Mouse (Mus musculus): ENCODE measurements around the gene Ank2. TPM values are rescaled to one million over a fixed set of nuclear protein-coding genes. Genes with fewer than 3 reads are reported as not detected.
A peak's percentile ranks its signal among the peaks of the same experiment; 100 is the strongest.

Gene Ank2
- total and polyA plus RNA-seq, 2 experiments, result 1.2 to 5.6 TPM

- 80% methylated on average over 3 of the region's 3 CpGs for WGBS
- H3K36me3 ChIP-seq (ENCODE audit: control insufficient read depth, insufficient read depth, low read length), result no peaks in the 10 kb centered on the region
- H3K4me3 ChIP-seq (ENCODE audit: insufficient read depth, low read depth, low read length), result no peak overlapping the region
- no peaks in the 10 kb centered on the region for H3K79me2 ChIP-seq (ENCODE audit: control insufficient read depth, insufficient read depth, low read length)
- H3K4me1 ChIP-seq (ENCODE audit: control insufficient read depth, insufficient read depth, low read length), result no peaks in the 10 kb centered on the region
- H3K27ac ChIP-seq (replicated peaks; ENCODE audit: insufficient read depth, low read depth, low read length), result no peak overlapping the region
- TF ChIP-seq CTCF (IDR thresholded peaks at IDR 0.05; ENCODE audit: low read depth, low read length) (no peak), POLR2A (IDR thresholded peaks at IDR 0.05; ENCODE audit: extremely low read depth, insufficient read depth, low read length) (no peak)
- DNase-seq (ENCODE audit: extremely low read depth, low read depth, low spot score), result no peak
- H3K9ac ChIP-seq (ENCODE audit: low read depth, low read length), result no peak overlapping the region
- no peaks in the 10 kb centered on the region for H3K27me3 ChIP-seq (ENCODE audit: control insufficient read depth, insufficient read depth, low read length)
Measured at GRCm38 (mm10) chr3:126921941-126922340, 577.2 kb downstream of the Ank2 start.

GRCm38 (mm10) chr3:126920296-126920695 is 578.9 kb downstream of the Ank2 start:
- H3K9ac ChIP-seq (ENCODE audit: low read depth, low read length), result no peak overlapping the region
- H3K36me3 ChIP-seq (ENCODE audit: control insufficient read depth, insufficient read depth, low read length), result no peaks in the 10 kb centered on the region
- H3K4me1 ChIP-seq (ENCODE audit: control insufficient read depth, insufficient read depth, low read length), result no peaks in the 10 kb centered on the region
- no peak for TF ChIP-seq CTCF (IDR thresholded peaks at IDR 0.05; ENCODE audit: low read depth, low read length)
- TF ChIP-seq POLR2A (IDR thresholded peaks at IDR 0.05; ENCODE audit: extremely low read depth, insufficient read depth, low read length), result no peak
- no peak overlapping the region for H3K27ac ChIP-seq (replicated peaks; ENCODE audit: insufficient read depth, low read depth, low read length)
- H3K4me3 ChIP-seq (ENCODE audit: insufficient read depth, low read depth, low read length), result no peak overlapping the region
- WGBS, result 83% methylated on average over 3 of the region's 3 CpGs
- H3K79me2 ChIP-seq (ENCODE audit: control insufficient read depth, insufficient read depth, low read length), result no peaks in the 10 kb centered on the region
- H3K27me3 ChIP-seq (ENCODE audit: control insufficient read depth, insufficient read depth, low read length), result no peaks in the 10 kb centered on the region
- no peak for DNase-seq (ENCODE audit: extremely low read depth, low read depth, low spot score)

- Histone ChIP-seq H3K79me2 (ENCODE audit: control insufficient read depth, insufficient read depth, low read length) (no peaks in the 10 kb centered on the region), H3K9ac (ENCODE audit: low read depth, low read length) (no peak overlapping the region), H3K27ac (replicated peaks; ENCODE audit: insufficient read depth, low read depth, low read length) (no peak overlapping the region), H3K4me1 (ENCODE audit: control insufficient read depth, insufficient read depth, low read length) (no peaks in the 10 kb centered on the region), H3K36me3 (ENCODE audit: control insufficient read depth, insufficient read depth, low read length) (no peaks in the 10 kb centered on the region), H3K27me3 (ENCODE audit: control insufficient read depth, insufficient read depth, low read length) (no peaks in the 10 kb centered on the region), H3K4me3 (ENCODE audit: insufficient read depth, low read depth, low read length) (no peak overlapping the region)
- 82% methylated on average over 10 of the region's 10 CpGs for WGBS
- TF ChIP-seq CTCF (IDR thresholded peaks at IDR 0.05; ENCODE audit: low read depth, low read length), result no peak
- no peak for TF ChIP-seq POLR2A (IDR thresholded peaks at IDR 0.05; ENCODE audit: extremely low read depth, insufficient read depth, low read length)
- no peak for DNase-seq (ENCODE audit: extremely low read depth, low read depth, low spot score)
Measured at GRCm38 (mm10) chr3:126918805-126919473, 580.2 kb downstream of the Ank2 start.

- no peaks in the 10 kb centered on the region for H3K4me1 ChIP-seq (ENCODE audit: control insufficient read depth, insufficient read depth, low read length)
- no peaks in the 10 kb centered on the region for H3K27me3 ChIP-seq (ENCODE audit: control insufficient read depth, insufficient read depth, low read length)
- H3K79me2 ChIP-seq (ENCODE audit: control insufficient read depth, insufficient read depth, low read length), result no peaks in the 10 kb centered on the region
- H3K27ac ChIP-seq (replicated peaks; ENCODE audit: insufficient read depth, low read depth, low read length), result no peak overlapping the region
- TF ChIP-seq POLR2A (IDR thresholded peaks at IDR 0.05; ENCODE audit: extremely low read depth, insufficient read depth, low read length), result no peak
- no peak for TF ChIP-seq CTCF (IDR thresholded peaks at IDR 0.05; ENCODE audit: low read depth, low read length)
- H3K9ac ChIP-seq (ENCODE audit: low read depth, low read length), result no peak overlapping the region
- no peak for DNase-seq (ENCODE audit: extremely low read depth, low read depth, low spot score)
- no peak overlapping the region for H3K4me3 ChIP-seq (ENCODE audit: insufficient read depth, low read depth, low read length)
- H3K36me3 ChIP-seq (ENCODE audit: control insufficient read depth, insufficient read depth, low read length), result no peaks in the 10 kb centered on the region
Measured at GRCm38 (mm10) chr3:126916381-126916780, 582.8 kb downstream of the Ank2 start.

- WGBS, result 13% methylated on average over 3 of the region's 3 CpGs
- no peak overlapping the region for H3K9ac ChIP-seq (ENCODE audit: low read depth, low read length)
- H3K79me2 ChIP-seq (ENCODE audit: control insufficient read depth, insufficient read depth, low read length), result no peaks in the 10 kb centered on the region
- H3K36me3 ChIP-seq (ENCODE audit: control insufficient read depth, insufficient read depth, low read length), result no peaks in the 10 kb centered on the region
- no peaks in the 10 kb centered on the region for H3K27me3 ChIP-seq (ENCODE audit: control insufficient read depth, insufficient read depth, low read length)
- H3K27ac ChIP-seq (replicated peaks; ENCODE audit: insufficient read depth, low read depth, low read length), result no peak overlapping the region
- no peak overlapping the region for H3K4me3 ChIP-seq (ENCODE audit: insufficient read depth, low read depth, low read length)
- TF ChIP-seq CTCF (IDR thresholded peaks at IDR 0.05; ENCODE audit: low read depth, low read length) (peak; percentile 50; the same call in 1 of the 2 replicates), POLR2A (IDR thresholded peaks at IDR 0.05; ENCODE audit: extremely low read depth, insufficient read depth, low read length) (no peak)
- DNase-seq (ENCODE audit: extremely low read depth, low read depth, low spot score), result peak; percentile 19
- H3K4me1 ChIP-seq (ENCODE audit: control insufficient read depth, insufficient read depth, low read length), result no peaks in the 10 kb centered on the region
Measured at GRCm38 (mm10) chr3:126903543-126903942, 595.6 kb downstream of the Ank2 start.

GRCm38 (mm10) chr3:126886644-126887043 is 612.5 kb downstream of the Ank2 start:
- Histone ChIP-seq H3K79me2 (ENCODE audit: control insufficient read depth, insufficient read depth, low read length) (no peaks in the 10 kb centered on the region), H3K27me3 (ENCODE audit: control insufficient read depth, insufficient read depth, low read length) (no peaks in the 10 kb centered on the region), H3K9ac (ENCODE audit: low read depth, low read length) (no peak overlapping the region), H3K4me3 (ENCODE audit: insufficient read depth, low read depth, low read length) (no peak overlapping the region), H3K27ac (replicated peaks; ENCODE audit: insufficient read depth, low read depth, low read length) (no peak overlapping the region), H3K36me3 (ENCODE audit: control insufficient read depth, insufficient read depth, low read length) (no peaks in the 10 kb centered on the region), H3K4me1 (ENCODE audit: control insufficient read depth, insufficient read depth, low read length) (no peaks in the 10 kb centered on the region)
- no peak for TF ChIP-seq POLR2A (IDR thresholded peaks at IDR 0.05; ENCODE audit: extremely low read depth, insufficient read depth, low read length)
- TF ChIP-seq CTCF (IDR thresholded peaks at IDR 0.05; ENCODE audit: low read depth, low read length), result no peak
- DNase-seq (ENCODE audit: extremely low read depth, low read depth, low spot score), result no peak
- WGBS, result 80% methylated on average over 4 of the region's 4 CpGs

All from liver, adult 2 months (tissue).